Mouse (Mus musculus) kidney, adult 10 weeks (tissue): Measurements from ENCODE around the gene Grik3. TPM values are rescaled to one million over a fixed set of nuclear protein-coding genes. Genes with fewer than 3 reads are reported as not detected.

Experiments used
- polyA plus RNA-seq: library from polyadenylated mRNA; stranded (reverse); fragments of 350-450 nt; fragmentation: Illumina TruSeq; extraction: RNeasy Lipid Tissue Mini Kit (QIAGEN cat#74804); gene quantifications from one replicate; pipeline ENCODE4 v1.2.3, GENCODE M21; 2014; ENCODE audit warnings: low read depth, low replicate concordance

The Grik3 gene
- not detected for polyA plus RNA-seq

DNA sequence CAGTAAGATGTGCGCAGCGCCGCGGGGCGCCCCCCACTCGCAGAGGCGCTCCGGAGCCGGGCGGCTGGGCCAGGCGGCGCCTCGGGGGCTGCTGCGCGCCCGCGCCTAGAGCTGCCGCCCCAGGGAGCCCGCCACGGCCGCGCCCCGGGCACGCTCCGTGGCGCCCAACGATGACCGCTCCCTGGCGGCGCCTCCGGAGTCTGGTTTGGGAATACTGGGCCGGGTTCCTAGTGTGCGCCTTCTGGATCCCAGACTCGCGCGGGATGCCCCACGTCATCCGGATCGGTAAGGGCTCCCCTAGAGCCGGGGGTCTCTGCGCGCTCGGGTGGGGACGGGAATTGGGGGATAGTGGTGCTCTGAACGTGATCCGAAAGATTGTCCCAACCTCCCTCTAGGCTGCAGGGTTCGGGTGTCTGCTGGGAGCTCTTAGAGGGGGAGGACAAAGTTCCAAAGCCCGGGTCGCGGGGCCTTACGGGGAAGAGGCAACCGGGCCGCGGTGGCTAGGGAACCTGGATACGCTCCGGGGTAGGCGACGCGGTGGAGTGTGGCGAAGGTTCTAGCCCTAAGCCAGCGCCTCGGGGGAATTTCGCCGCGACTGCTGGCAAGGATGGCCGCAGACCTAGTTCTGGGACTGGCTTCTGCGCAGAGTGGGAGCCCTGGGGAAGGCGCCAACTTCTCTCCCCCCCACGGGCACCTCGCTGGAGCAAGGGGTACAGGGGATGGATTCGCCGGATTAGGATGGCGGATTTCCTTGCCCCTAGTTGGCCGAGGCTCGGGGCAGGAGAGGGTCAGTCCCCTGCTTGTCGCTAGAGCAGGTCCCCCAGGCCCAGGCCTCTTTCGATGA is at the start of gene Grik3:
Grik3 (plus strand) TSS at position 40 of the 844 bp plus-strand sequence.

